Mouse (Mus musculus) lung, postnatal 14 days (tissue): Measurements from ENCODE around the gene Slc5a12.

ENCODE experiments used
- DNase-seq: peaks from one replicate; pipeline ENCODE4 v3.0.0; 2021

The Slc5a12 gene

DNA sequence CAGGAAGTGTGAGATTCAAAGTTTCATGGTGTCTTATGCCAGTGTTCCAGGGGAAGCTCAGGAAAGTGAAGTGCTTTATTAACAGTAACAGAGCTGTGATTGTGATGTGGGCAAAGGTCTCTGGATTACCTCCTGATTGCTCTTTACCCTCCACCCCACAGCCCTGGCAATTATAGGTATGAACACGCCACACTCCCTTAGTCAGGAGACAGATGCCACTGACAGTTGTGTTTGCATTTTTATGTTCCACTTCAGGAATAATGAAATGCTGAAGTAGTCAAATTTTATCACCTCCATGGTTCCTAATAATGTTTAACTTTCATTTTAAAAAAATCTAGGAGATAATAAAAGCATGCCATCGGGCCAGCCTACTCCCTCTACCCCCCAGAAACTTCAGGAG is at the start of gene Slc5a12:
Gene Slc5a12, plus strand, starts transcription at position 367 of the 400 bp plus-strand sequence.
- no peak for DNase-seq

DNA sequence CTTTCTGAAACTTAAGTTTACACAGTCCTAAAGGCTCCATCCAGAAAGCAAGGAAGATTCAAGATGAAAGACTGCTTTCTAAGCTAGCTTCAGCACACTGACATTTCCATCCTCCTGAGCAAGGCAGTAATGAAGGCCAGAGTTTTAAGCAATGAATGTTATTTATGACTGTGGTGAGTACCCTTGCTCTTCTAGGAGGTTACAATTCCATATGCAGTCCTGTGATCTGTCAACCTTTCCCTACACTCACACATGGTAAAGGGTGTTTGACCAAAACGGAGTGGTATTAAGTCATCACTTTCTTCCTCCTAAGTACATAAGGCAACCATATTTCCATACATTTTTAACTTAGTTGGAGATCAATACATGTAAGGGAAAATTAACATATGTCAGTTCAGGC is 41.0 kb upstream of the Slc5a12 start:
- DNase-seq: no peak

DNA sequence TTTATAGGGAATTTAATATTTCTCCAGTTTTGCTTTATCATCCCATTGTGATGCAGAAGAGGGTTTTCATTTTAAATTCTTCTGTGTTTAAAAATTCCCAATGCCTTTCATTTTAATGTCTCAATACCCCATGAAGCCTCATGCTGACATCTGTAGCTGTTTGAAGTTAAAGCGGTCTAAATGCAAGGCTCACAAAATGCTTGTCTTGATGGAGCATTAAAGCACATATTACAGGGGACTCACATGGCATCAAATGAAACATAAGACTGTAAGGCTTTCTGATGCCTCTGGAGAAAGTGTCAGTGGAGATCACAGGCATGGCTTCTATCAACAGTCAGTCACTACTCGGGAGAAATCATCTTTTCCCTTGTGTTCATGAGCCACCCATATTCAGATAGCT is 34.5 kb upstream of the Slc5a12 start:
- DNase-seq: no peak

DNA sequence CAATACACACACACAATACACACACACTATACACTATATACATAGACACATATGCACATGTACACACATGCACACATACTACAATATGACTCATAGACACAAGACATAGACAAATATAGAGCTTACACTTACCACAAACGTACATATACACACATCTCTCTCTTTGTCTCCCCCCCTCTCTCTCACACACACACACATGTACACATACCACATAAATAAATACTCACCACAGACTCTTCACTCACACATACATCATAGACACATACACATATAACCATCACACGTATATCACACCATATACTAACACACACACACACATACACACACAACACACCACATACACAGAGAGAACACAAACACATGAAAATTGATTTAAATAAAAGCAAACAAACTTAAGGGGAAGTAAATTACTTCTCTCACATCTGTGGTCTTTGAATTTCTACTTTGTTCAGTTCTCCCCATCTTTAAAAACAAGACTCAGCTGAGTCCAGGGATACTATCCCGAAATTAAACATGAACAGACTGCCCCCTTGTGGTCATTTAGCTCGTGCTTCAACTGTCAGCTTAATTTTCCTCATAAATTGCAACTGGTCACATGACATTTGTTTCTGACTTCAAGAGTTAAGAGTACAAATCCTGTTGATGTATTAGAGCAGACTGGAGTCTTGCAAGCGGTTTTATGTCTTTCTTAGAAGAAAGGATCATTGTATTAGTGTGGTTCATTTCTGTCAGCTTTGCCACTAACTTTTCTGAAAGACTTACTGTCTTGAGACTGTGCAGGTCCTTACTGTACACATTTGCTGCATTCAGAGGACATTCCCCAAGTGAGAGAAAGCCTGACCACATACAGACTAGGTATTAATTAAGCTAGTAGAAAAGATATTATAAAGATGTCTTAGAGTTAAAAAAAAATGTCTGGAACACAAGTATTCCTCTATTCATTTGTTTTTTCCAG is 32.1 kb upstream of the Slc5a12 start:
- peak; percentile 69 for DNase-seq

- DNase-seq: no peak
Measured at GRCm38 (mm10) chr2:110586692-110587091, 10.4 kb upstream of the Slc5a12 start.

- DNase-seq: no peak
Measured at GRCm38 (mm10) chr2:110590007-110590406, 7.1 kb upstream of the Slc5a12 start.

DNA sequence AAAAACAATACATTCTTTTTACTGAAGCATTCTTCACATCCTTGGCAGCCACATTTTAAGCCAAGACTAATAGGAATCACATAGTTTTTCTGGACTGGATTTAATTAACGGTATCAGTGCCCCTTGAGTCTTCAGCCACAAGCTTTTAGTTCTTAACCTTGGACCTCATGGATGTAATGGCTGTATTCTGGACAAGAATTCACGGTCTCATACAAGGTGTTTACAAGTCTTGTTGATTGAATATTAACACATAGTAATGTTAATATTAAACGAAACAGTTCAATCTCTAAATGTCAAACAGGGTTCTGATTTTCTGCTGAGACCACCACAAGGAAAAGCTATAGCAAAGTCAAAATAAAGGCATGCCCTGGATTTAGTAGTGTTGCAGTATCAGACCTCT is 4.8 kb upstream of the Slc5a12 start:
- DNase-seq: no peak

GRCm38 (mm10) chr2:110644358-110644757 is 47.3 kb downstream of the Slc5a12 start:
- no peak for DNase-seq

DNA sequence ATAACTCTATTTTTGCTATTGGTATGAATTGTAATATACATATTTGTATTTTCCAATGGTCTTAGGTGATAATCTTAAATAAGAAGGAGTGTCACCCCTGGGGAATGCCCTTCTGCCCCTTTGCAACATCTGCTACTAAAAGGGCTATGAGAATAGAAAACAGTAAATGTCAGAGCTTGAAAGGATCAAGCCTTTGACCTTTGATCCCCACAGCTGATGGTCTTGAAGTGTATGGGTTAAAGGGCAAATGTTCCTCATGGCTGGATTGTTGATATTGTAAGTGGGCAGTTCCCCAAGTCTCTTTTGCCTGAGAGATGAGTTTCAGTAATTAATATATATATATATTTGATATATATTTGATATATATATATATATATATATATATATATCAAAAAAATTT is 47.7 kb downstream of the Slc5a12 start:
- no peak for DNase-seq

DNA sequence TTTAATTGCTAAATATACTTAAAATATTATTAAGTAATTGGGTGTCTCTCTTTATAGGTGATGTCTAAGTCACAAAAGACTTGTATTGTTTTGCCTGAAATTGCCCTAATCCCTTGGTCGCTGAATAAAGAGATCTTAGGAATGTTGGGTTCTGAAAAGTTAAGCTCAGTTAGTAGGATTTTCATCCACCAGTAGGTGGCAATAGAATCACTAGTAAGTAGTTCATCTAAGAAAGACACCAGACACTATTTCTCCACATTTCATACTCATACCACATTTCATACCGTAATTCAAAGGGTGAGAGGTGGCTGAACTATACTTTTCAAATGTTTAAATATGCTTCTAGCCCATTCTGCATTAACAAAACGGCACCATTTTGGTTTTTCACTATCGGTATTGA is 66.2 kb downstream of the Slc5a12 start:
- no peak for DNase-seq

DNA sequence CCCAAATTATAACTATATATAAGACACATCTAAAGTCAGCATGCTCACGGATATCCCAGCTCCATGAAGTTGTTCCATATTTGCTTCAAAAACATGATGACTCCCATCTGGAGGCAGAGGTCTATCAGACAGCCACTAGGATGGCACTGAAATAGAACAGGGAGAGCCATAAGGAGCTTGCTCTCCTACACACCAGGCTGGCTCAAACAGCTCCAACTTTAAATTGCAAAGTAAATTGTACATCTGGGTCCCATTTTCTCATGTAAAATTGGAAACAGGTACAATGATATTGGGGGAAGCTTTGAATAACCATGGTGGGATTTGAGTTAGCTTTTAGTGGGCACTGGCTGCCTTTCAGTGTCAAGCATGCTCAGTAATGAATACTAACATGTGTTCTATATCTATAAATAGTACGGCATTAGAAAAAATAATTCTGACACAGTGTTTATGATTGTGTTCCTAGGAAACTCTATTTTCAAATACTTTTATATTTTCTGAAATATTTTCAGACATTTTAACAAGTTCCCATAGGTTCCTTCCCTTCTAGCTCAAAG is 74.0 kb downstream of the Slc5a12 start:
- DNase-seq: no peak
